Mouse (Mus musculus) megakaryocyte progenitor cell, adult 5-6 weeks (primary cell): ENCODE measurements at regions not wholly inside any gene's neighbourhood (a gene's known extent, or its start where the extent isn't known, plus 50 kb on each side); places are given as distances from the start of the nearest gene placed in this dataset.

Source experiments
- ATAC-seq: replicated peaks from 2 replicates; pipeline ENCODE4 v1.8.0; 2016; ENCODE audit warnings: mild to moderate bottlenecking, moderate TSS enrichment, inconsistent platforms; ENCODE audit not compliant: poor library complexity

GRCm38 (mm10) chr10:24491848-24492247, 103.4 kb upstream of the Ccn2 start:
- no peak for ATAC-seq

GRCm38 (mm10) chr10:24493392-24493791, 101.8 kb upstream of the Ccn2 start:
- ATAC-seq, result no peak

GRCm38 (mm10) chr10:24493936-24494335, 101.3 kb upstream of the Ccn2 start:
- ATAC-seq, result peak; percentile 69

- ATAC-seq, result no peak
Observed at GRCm38 (mm10) chr10:24519795-24520512, 75.3 kb upstream of the Ccn2 start.

- no peak for ATAC-seq
Observed at GRCm38 (mm10) chr10:24520515-24520914, 74.7 kb upstream of the Ccn2 start.

- no peak for ATAC-seq
Observed at GRCm38 (mm10) chr10:24532776-24533175, 62.5 kb upstream of the Ccn2 start.

- ATAC-seq, result no peak
Observed at GRCm38 (mm10) chr10:24534901-24535300, 60.3 kb upstream of the Ccn2 start.

- no peak for ATAC-seq
Observed at GRCm38 (mm10) chr10:24535461-24535860, 59.8 kb upstream of the Ccn2 start.

GRCm38 (mm10) chr10:24541990-24542389, 53.3 kb upstream of the Ccn2 start:
- ATAC-seq, result no peak
